Mouse (Mus musculus) testis, adult 2 months (tissue): ENCODE results near the gene Rbfox2.

Experiments used
- CTCF ChIP-seq: fragments of 200-500 bp; IDR thresholded peaks from 2 replicates; pipeline ENCODE4 v1.5.1; 2012; ENCODE audit warnings: low read depth, mild to moderate bottlenecking, inconsistent platforms, low read length, moderate library complexity; ENCODE audit not compliant: control insufficient read depth, insufficient read depth, insufficient replicate concordance
- POLR2A ChIP-seq: fragments of 200-500 bp; IDR thresholded peaks from 2 replicates; pipeline ENCODE4 v1.6.1; 2012; ENCODE audit warnings: low read depth, mild to moderate bottlenecking, inconsistent platforms, low read length, moderate library complexity; ENCODE audit not compliant: control insufficient read depth

- TF ChIP-seq CTCF (no peak), POLR2A (no peak)
These were observed 70.7 kb downstream of the Rbfox2 start for GRCm38 (mm10) chr15:77236055-77236567.
